Mouse (Mus musculus) testis, adult 2 months (tissue): ENCODE results near the gene Slc24a3.

Experiments used
- CTCF ChIP-seq: fragments of 200-500 bp; IDR thresholded peaks from 2 replicates; pipeline ENCODE4 v1.5.1; 2012; ENCODE audit warnings: low read depth, mild to moderate bottlenecking, inconsistent platforms, low read length, moderate library complexity; ENCODE audit not compliant: control insufficient read depth, insufficient read depth, insufficient replicate concordance
- POLR2A ChIP-seq: fragments of 200-500 bp; IDR thresholded peaks from 2 replicates; pipeline ENCODE4 v1.6.1; 2012; ENCODE audit warnings: low read depth, mild to moderate bottlenecking, inconsistent platforms, low read length, moderate library complexity; ENCODE audit not compliant: control insufficient read depth

GRCm38 (mm10) chr2:145507702-145508101, 340.1 kb downstream of the Slc24a3 start:
- TF ChIP-seq POLR2A (no peak), CTCF (no peak)
